Mouse (Mus musculus): Measurements from ENCODE around the gene Kif26b. TPM values are rescaled to one million over a fixed set of nuclear protein-coding genes. Genes with fewer than 3 reads are reported as not detected.

Kif26b gene
- polyA plus RNA-seq, 1 experiment from 2014 or later, result 0.07 TPM

GRCm38 (mm10) chr1:178655525-178655924, 126.6 kb downstream of the Kif26b start:
- DNase-seq (ENCODE audit: low spot score), result no peak

GRCm38 (mm10) chr1:178661035-178661434, 132.1 kb downstream of the Kif26b start:
- no peak for DNase-seq (ENCODE audit: low spot score)

- DNase-seq (ENCODE audit: low spot score), result no peak
Observed at GRCm38 (mm10) chr1:178661556-178661955, 132.6 kb downstream of the Kif26b start.

- no peak for DNase-seq (ENCODE audit: low spot score)
Observed at GRCm38 (mm10) chr1:178663539-178663938, 134.6 kb downstream of the Kif26b start.

GRCm38 (mm10) chr1:178664271-178664969, 135.5 kb downstream of the Kif26b start:
- no peak for DNase-seq (ENCODE audit: low spot score)

GRCm38 (mm10) chr1:178666524-178666923, 137.6 kb downstream of the Kif26b start:
- DNase-seq (ENCODE audit: low spot score), result no peak

- no peak for DNase-seq (ENCODE audit: low spot score)
Observed at GRCm38 (mm10) chr1:178667808-178668207, 138.9 kb downstream of the Kif26b start.

- no peak for DNase-seq (ENCODE audit: low spot score)
Observed at GRCm38 (mm10) chr1:178668907-178669306, 140.0 kb downstream of the Kif26b start.

GRCm38 (mm10) chr1:178673051-178673450, 144.1 kb downstream of the Kif26b start:
- DNase-seq (ENCODE audit: low spot score), result no peak

- DNase-seq (ENCODE audit: low spot score), result no peak
Observed at GRCm38 (mm10) chr1:178673506-178673905, 144.6 kb downstream of the Kif26b start.

GRCm38 (mm10) chr1:178675542-178676252, 146.8 kb downstream of the Kif26b start:
- DNase-seq (ENCODE audit: low spot score), result no peak

GRCm38 (mm10) chr1:178677160-178677559, 148.2 kb downstream of the Kif26b start:
- DNase-seq (ENCODE audit: low spot score), result no peak

- DNase-seq (ENCODE audit: low spot score), result no peak
Observed at GRCm38 (mm10) chr1:178677630-178678221, 148.8 kb downstream of the Kif26b start.

- no peak for DNase-seq (ENCODE audit: low spot score)
Observed at GRCm38 (mm10) chr1:178683631-178684030, 154.7 kb downstream of the Kif26b start.

GRCm38 (mm10) chr1:178684991-178685680, 156.2 kb downstream of the Kif26b start:
- DNase-seq (ENCODE audit: low spot score), result no peak

- DNase-seq (ENCODE audit: low spot score), result no peak
Observed at GRCm38 (mm10) chr1:178686881-178687280, 158.0 kb downstream of the Kif26b start.

GRCm38 (mm10) chr1:178689512-178689911, 160.6 kb downstream of the Kif26b start:
- no peak for DNase-seq (ENCODE audit: low spot score)

GRCm38 (mm10) chr1:178691679-178692078, 162.8 kb downstream of the Kif26b start:
- DNase-seq (ENCODE audit: low spot score), result no peak

GRCm38 (mm10) chr1:178700102-178700501, 171.2 kb downstream of the Kif26b start:
- DNase-seq (ENCODE audit: low spot score), result no peak

- no peak for DNase-seq (ENCODE audit: low spot score)
Observed at GRCm38 (mm10) chr1:178703496-178703895, 174.6 kb downstream of the Kif26b start.

- no peak for DNase-seq (ENCODE audit: low spot score)
Observed at GRCm38 (mm10) chr1:178707925-178708351, 179.0 kb downstream of the Kif26b start.

- DNase-seq (ENCODE audit: low spot score), result no peak
Observed at GRCm38 (mm10) chr1:178708356-178708755, 179.4 kb downstream of the Kif26b start.
